8 mouse cellular contexts compared by ENCODE assay signal in genomic region chr12:119945589-119946310, GRCm38 (mm10). TPM values are rescaled to one million over a fixed set of nuclear protein-coding genes. Genes with fewer than 3 reads are reported as not detected.
DNase-seq lines count a peak whose midpoint lies in the region; ATAC-seq lines count a peak whose summit lies in the region.

TSS of gene Tmem196 (plus strand) at chr12:119945822.

- DNase-seq in left cerebral cortex, adult 18-20 months (ENCODE audit: low spot score in 2 of 2): peak; percentile 24 to 64
- no peak for DNase-seq in left cerebral cortex, adult 11 months (ENCODE audit: low spot score)
- peak; percentile 66 for DNase-seq in embryo, embryonic 10.5 days (ENCODE audit: low spot score)
- DNase-seq in left cerebral cortex, postnatal 14 days (ENCODE audit: low spot score in 2 of 2): peak; percentile 9 to 38
- no peak for DNase-seq in natural killer cell, adult 2 months (ENCODE audit: low spot score in 2 of 2)
- no peak for DNase-seq in urinary bladder, adult 18-20 months (ENCODE audit: low spot score in 2 of 2)

- H3K4me1 ChIP-seq in heart, embryonic 16.5 days (ENCODE audit: control insufficient read depth, insufficient read depth, low read length): 0 out of 2 replicates have a peak, but pooled peaks cover 4% of the 10 kb centered on the region
- H3K4me1 ChIP-seq in neural tube, embryonic 12.5 days: no peaks in the 10 kb centered on the region

- WGBS in heart, embryonic 16.5 days: 2% methylated on average over 25 of the region's 25 CpGs
- WGBS in neural tube, embryonic 12.5 days: 3% methylated on average over 25 of the region's 25 CpGs

- no peaks in the 10 kb centered on the region for H3K9me3 ChIP-seq in heart, embryonic 16.5 days (replicated peaks; ENCODE audit: control insufficient read depth, low read length)
- no peaks in the 10 kb centered on the region for H3K9me3 ChIP-seq in neural tube, embryonic 12.5 days

- peak within 1 kb of the TSS; percentile 63 for H3K4me3 ChIP-seq in heart, embryonic 16.5 days (ENCODE audit: low read length)
- peak within 1 kb of the TSS; percentile 52 for H3K4me3 ChIP-seq in neural tube, embryonic 12.5 days

- H3K27me3 ChIP-seq in heart, embryonic 16.5 days (ENCODE audit: control insufficient read depth, insufficient read depth, low read length): 0 out of 2 replicates have a peak, but pooled peaks cover 2% of the 10 kb centered on the region
- no peaks in the 10 kb centered on the region for H3K27me3 ChIP-seq in neural tube, embryonic 12.5 days (replicated peaks)

- 0 out of 2 replicates have a peak within 1 kb of the TSS, but pooled peaks have one; percentile 46 for H3K27ac ChIP-seq in heart, embryonic 16.5 days (ENCODE audit: low read length)
- no peak within 1 kb of the TSS for H3K27ac ChIP-seq in neural tube, embryonic 12.5 days

- ATAC-seq in heart, embryonic 16.5 days (replicated peaks; ENCODE audit: extremely low read depth, insufficient read depth, low FRiP score): peak; percentile 72; the same call in 1 of the 2 replicates
- peak; percentile 90 for ATAC-seq in neural tube, embryonic 12.5 days (ENCODE audit: low FRiP score, low read depth)

- no peaks in the 10 kb centered on the region for H3K36me3 ChIP-seq in heart, embryonic 16.5 days (ENCODE audit: control insufficient read depth, insufficient read depth)
- no peaks in the 10 kb centered on the region for H3K36me3 ChIP-seq in neural tube, embryonic 12.5 days

- peak within 1 kb of the TSS; percentile 82 for H3K4me2 ChIP-seq in heart, embryonic 16.5 days (ENCODE audit: low read depth, low read length)
- peak within 1 kb of the TSS; percentile 91 for H3K4me2 ChIP-seq in neural tube, embryonic 12.5 days (replicated peaks)

- peak within 1 kb of the TSS; percentile 61 for H3K9ac ChIP-seq in heart, embryonic 16.5 days (ENCODE audit: low read length)
- H3K9ac ChIP-seq in neural tube, embryonic 12.5 days: peak within 1 kb of the TSS; percentile 57

- intact Hi-C loops in left cerebral cortex, postnatal 14 days (cut with DNase I): loop anchor here (5.0 kb wide), 1 partner anchor 708 kb away; the partner anchor contains the start of gene Itgb8

RNA-seq across cellular contexts. Expression of gene Tmem196, which starts in this region (rescaled TPM):
- 10 to 100 TPM; 26.5 to 33.5 TPM for total RNA-seq in left cerebral cortex, adult 18-20 months (2021)
- polyA plus RNA-seq in heart, embryonic 16.5 days (2015; fragmentation: Nextera tagmentation; extraction: Ambion mirVana): 1.1 and 1.4 TPM in 2 replicates
- total RNA-seq in left cerebral cortex, postnatal 14 days (2021): 10 to 100 TPM; 35.5 to 37.3 TPM
- polyA plus RNA-seq in neural tube, embryonic 12.5 days (2016; fragmentation: Nextera tagmentation; extraction: Ambion mirVana): 2.7 and 3.1 TPM in 2 replicates

Comparison
In these comparisons a context has a peak if more than half of its experiments do, and no peak if none do; other contexts are left out.
1. DNase-seq: peak in left cerebral cortex, adult 18-20 months (2 of 2), embryo, embryonic 10.5 days (single experiment) and left cerebral cortex, postnatal 14 days (2 of 2); none in left cerebral cortex, adult 11 months (single experiment), natural killer cell, adult 2 months (0 of 2) and urinary bladder, adult 18-20 months (0 of 2).